Mouse (Mus musculus): Measurements from ENCODE around the gene Rps25.

Rps25 gene

GRCm38 (mm10) chr9:44417892-44418363, 11.0 kb downstream of the Rps25 start:
- ChIA-PET POLR2A (interaction anchor here (0.6 to 12.0 kb wide), 96 partner anchors 8 to 648 kb away, joined by 3 to 342 read pairs (median 6); partner anchors contain the start of genes Trappc4 (in 4 of the 4), Dpagt1 (in 3 of the 4), H2afx (in 3 of the 4) and Hyou1 (in 3 of the 4)), CTCF (interaction anchor here in 3 of 4 experiments (0.5 to 2.5 kb wide), 22 partner anchors 11 to 309 kb away, joined by 3 to 11 read pairs (median 3); partner anchors contain the start of genes Bcl9l (in 1 of the 3), Cbl (in 1 of the 3), Hyou1 (in 1 of the 3) and Slc37a4 (in 1 of the 3))

- CTCF ChIA-PET = interaction anchor here (0.6 to 2.6 kb wide), 26 partner anchors 11 to 1721 kb away, joined by 3 to 11 read pairs (median 3); partner anchors contain the start of genes Bcl9l (in 1 of the 4), Cbl (in 1 of the 4), Hyou1 (in 1 of the 4) and Slc37a4 (in 1 of the 4)
- POLR2A ChIA-PET = interaction anchor here (0.6 to 12.0 kb wide), 136 partner anchors 8 to 647 kb away, joined by 3 to 342 read pairs (median 5); partner anchors contain the start of genes Trappc4 (in 4 of the 4), Dpagt1 (in 3 of the 4), Foxr1 (in 3 of the 4) and H2afx (in 3 of the 4)
Observed at GRCm38 (mm10) chr9:44418519-44419385, 11.8 kb downstream of the Rps25 start, which contains the start of gene Ccdc84. Ccdc84 (minus strand) TSS chr9:44418569.

- CTCF ChIA-PET = interaction anchor here in 1 of 4 experiments (0.7 to 2.6 kb wide), 5 partner anchors 9 to 460 kb away, joined by 3 to 11 read pairs (median 4); partner anchors contain the start of genes Upk2 and Vps11
- POLR2A ChIA-PET = interaction anchor here (0.5 to 12.0 kb wide), 70 partner anchors 9 to 930 kb away, joined by 3 to 342 read pairs (median 5); partner anchors contain the start of genes Hyou1 (in 3 of the 4), C2cd2l (in 2 of the 4), Foxr1 (in 2 of the 4) and H2afx (in 2 of the 4)
Observed at GRCm38 (mm10) chr9:44419730-44420129, 12.8 kb downstream of the Rps25 start.

GRCm38 (mm10) chr9:44420280-44420898, 13.4 kb downstream of the Rps25 start:
- ChIA-PET POLR2A (interaction anchor here (0.6 to 12.0 kb wide), 50 partner anchors 10 to 683 kb away, joined by 3 to 342 read pairs (median 4); partner anchors contain the start of genes H2afx (in 3 of the 4), Hyou1 (in 3 of the 4), Vps11 (in 3 of the 4) and C2cd2l (in 2 of the 4)), CTCF (interaction anchor here in 3 of 4 experiments (0.5 to 2.6 kb wide), 7 partner anchors 9 to 621 kb away, joined by 3 to 11 read pairs (median 4); partner anchors contain the start of genes Upk2 (in 1 of the 3) and Vps11 (in 1 of the 3))

DNA sequence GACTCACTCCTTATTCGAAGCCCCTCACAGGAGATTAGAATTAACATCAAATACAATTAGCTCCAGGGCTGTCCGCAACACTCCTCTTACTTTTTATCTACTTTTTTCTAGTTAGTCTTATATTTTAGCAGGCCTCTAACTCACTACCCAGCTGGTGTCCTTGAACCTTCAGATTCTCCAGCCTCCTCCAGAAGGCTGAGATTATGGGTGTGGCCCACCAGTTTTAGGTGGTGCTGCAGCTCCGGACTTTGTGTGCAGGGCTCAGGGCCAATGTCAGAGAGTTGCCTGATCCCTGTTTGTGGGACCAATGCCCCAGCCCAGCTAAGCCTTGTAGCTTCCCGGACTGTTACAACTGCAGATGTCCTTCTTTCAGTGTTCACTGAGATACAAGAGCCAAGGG, 16.6 kb downstream of the Rps25 start:
- ChIA-PET POLR2A (interaction anchor here in 3 of 4 experiments (0.6 to 12.0 kb wide), 31 partner anchors 8 to 232 kb away, joined by 3 to 342 read pairs (median 4); partner anchors contain the start of genes Trappc4 (in 3 of the 3), Foxr1 (in 2 of the 3), H2afx (in 2 of the 3) and Hyou1 (in 2 of the 3)), CTCF (interaction anchor here in 3 of 4 experiments (0.6 to 2.0 kb wide), 11 partner anchors 31 to 778 kb away, joined by 3 to 8 read pairs (median 4); partner anchors contain the start of genes Upk2 (in 1 of the 3) and Vps11 (in 1 of the 3))

DNA sequence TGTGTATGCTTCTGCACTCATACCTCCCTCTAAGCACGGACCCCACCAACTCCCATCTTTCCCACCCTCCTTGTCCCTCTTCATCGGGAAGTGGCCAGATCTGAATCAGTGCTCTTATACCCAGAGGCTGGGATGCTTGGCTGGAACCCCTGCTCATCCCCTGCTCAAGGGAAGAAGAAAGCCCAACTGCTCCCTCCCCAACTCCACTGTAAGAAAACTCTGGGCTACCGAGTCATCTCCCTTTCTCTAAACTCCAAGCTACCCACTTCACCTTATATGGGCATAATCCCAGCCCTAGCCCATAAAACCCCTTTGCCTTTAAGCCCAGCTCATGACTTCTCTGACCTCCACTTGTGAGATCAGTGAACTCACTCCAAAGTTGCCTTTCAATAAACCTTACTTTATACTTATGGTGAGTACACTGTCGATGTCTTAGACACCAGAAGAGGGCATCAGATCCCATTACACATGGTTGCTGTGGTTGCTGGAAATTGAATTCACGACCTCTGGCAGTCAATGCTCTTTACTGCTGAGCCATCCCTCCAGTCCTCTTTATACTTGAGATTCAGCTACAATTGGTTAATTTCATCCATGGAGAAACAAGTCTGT, 25.7 kb downstream of the Rps25 start:
- ChIA-PET CTCF (interaction anchor here (0.6 to 2.1 kb wide), 18 partner anchors 8 to 326 kb away, joined by 3 to 8 read pairs (median 3); partner anchors contain the start of genes Bcl9l (in 2 of the 4), Upk2 (in 2 of the 4), C1qtnf5 (in 1 of the 4) and Ccdc84 (in 1 of the 4)), POLR2A (interaction anchor here (0.6 to 5.6 kb wide), 23 partner anchors 8 to 937 kb away, joined by 3 to 45 read pairs (median 4); partner anchors contain the start of genes Ccdc84 (in 2 of the 4), H2afx (in 1 of the 4), Slc37a4 (in 1 of the 4) and Trappc4 (in 1 of the 4))

GRCm38 (mm10) chr9:44435747-44436146, 28.8 kb downstream of the Rps25 start:
- CTCF ChIA-PET = interaction anchor here in 2 of 4 experiments (0.5 to 0.6 kb wide), 2 partner anchors 168 to 224 kb away, joined by 4 to 9 read pairs; no protein-coding TSS in a partner anchor
- POLR2A ChIA-PET = interaction anchor here in 2 of 4 experiments (0.6 to 5.5 kb wide), 4 partner anchors 15 to 142 kb away, joined by 3 to 33 read pairs (median 3); no protein-coding TSS in a partner anchor

GRCm38 (mm10) chr9:44440961-44441360, 34.0 kb downstream of the Rps25 start, which contains the start of gene Foxr1:
Foxr1 (minus strand) TSS chr9:44441136.
- CTCF ChIA-PET = interaction anchor here (0.7 to 1.8 kb wide), 12 partner anchors 8 to 366 kb away, joined by 3 to 16 read pairs (median 4); partner anchors contain the start of genes Upk2 (in 3 of the 4), Ccdc153 (in 1 of the 4) and H2afx (in 1 of the 4)
- POLR2A ChIA-PET = interaction anchor here in 3 of 4 experiments (0.6 to 1.7 kb wide), 28 partner anchors 10 to 176 kb away, joined by 3 to 20 read pairs (median 4); partner anchors contain the start of genes H2afx (in 3 of the 3), Hyou1 (in 2 of the 3), Ccdc84 (in 1 of the 3) and Upk2 (in 1 of the 3)

- ChIA-PET POLR2A (interaction anchor here in 3 of 4 experiments (0.5 to 1.8 kb wide), 9 partner anchors 10 to 1578 kb away, joined by 3 to 5 read pairs (median 4); partner anchors contain the start of genes Upk2 (in 2 of the 3), Ccdc84 (in 1 of the 3) and Hyou1 (in 1 of the 3)), CTCF (interaction anchor here in 3 of 4 experiments (0.7 to 2.2 kb wide), 3 partner anchors 9 to 34 kb away, joined by 6 to 9 read pairs (median 8); partner anchors contain the start of gene Upk2 (in 1 of the 3))
Observed at GRCm38 (mm10) chr9:44444402-44445025, 37.6 kb downstream of the Rps25 start.

DNA sequence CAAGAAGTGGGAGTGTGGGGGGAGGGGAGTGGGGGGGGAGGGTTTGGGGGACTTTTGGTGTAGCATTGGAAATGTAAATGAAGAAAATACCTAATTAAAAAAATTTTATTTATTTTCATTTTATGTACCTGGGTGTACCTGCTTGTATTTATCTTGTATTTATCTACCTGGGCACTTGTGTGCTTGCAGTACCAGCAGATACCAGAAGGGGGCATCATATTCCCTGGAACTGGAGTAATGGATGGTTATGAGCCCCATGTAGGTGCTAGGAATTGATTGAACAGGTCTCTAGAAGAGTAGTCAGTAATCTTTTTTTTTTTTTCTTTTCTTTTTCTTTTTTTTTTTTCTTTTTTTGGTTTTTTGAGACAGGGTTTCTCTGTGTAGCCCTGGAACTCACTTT, 43.4 kb downstream of the Rps25 start:
- ChIA-PET CTCF (interaction anchor here in 2 of 4 experiments (0.6 to 3.1 kb wide), 10 partner anchors 28 to 468 kb away, joined by 4 to 17 read pairs (median 4); no protein-coding TSS in a partner anchor), POLR2A (interaction anchor here in 3 of 4 experiments (0.8 to 1.7 kb wide), 4 partner anchors 9 to 1239 kb away, joined by 3 to 5 read pairs (median 4); partner anchors contain the start of gene Foxr1 (in 1 of the 3))

GRCm38 (mm10) chr9:44454132-44454890, 47.4 kb downstream of the Rps25 start:
- ChIA-PET CTCF (interaction anchor here (0.5 to 7.0 kb wide), 97 partner anchors 8 to 1308 kb away, joined by 3 to 84 read pairs (median 5); partner anchors contain the start of genes Bcl9l (in 4 of the 4), Foxr1 (in 2 of the 4), Ddx6 (in 1 of the 4) and Vps11 (in 1 of the 4)), POLR2A (interaction anchor here (0.6 to 2.8 kb wide), 53 partner anchors 10 to 335 kb away, joined by 3 to 13 read pairs (median 4); partner anchors contain the start of genes Bcl9l (in 2 of the 4), Ccdc84 (in 2 of the 4), Foxr1 (in 2 of the 4) and Cxcr5 (in 1 of the 4))

- POLR2A ChIA-PET = interaction anchor here (0.6 to 2.8 kb wide), 33 partner anchors 11 to 335 kb away, joined by 3 to 13 read pairs (median 4); partner anchors contain the start of genes Bcl9l (in 1 of the 4), Ccdc84 (in 1 of the 4) and Foxr1 (in 1 of the 4)
- CTCF ChIA-PET = interaction anchor here (0.5 to 7.0 kb wide), 72 partner anchors 8 to 679 kb away, joined by 3 to 84 read pairs (median 7); partner anchors contain the start of genes Bcl9l (in 4 of the 4), Foxr1 (in 2 of the 4) and Ddx6 (in 1 of the 4)
Observed at GRCm38 (mm10) chr9:44454891-44455220, 47.9 kb downstream of the Rps25 start, which contains the start of gene Upk2. Upk2 (minus strand) TSS chr9:44454976.

- POLR2A ChIA-PET = interaction anchor here in 3 of 4 experiments (0.5 to 1.9 kb wide), 12 partner anchors 9 to 195 kb away, joined by 3 to 5 read pairs (median 4); partner anchors contain the start of genes Bcl9l (in 1 of the 3) and Hyou1 (in 1 of the 3)
- CTCF ChIA-PET = interaction anchor here (0.6 to 7.0 kb wide), 9 partner anchors 10 to 424 kb away, joined by 3 to 72 read pairs (median 4); no protein-coding TSS in a partner anchor
Observed at GRCm38 (mm10) chr9:44457035-44457742, 50.2 kb downstream of the Rps25 start.
